Mouse (Mus musculus): ENCODE measurements around the gene Zfp385b.
A peak's percentile ranks its signal among the peaks of the same experiment; 100 is the strongest.
"Not testable (repeated sequence)": the region's sequence is repeated elsewhere in the genome, so short reads cannot be mapped to it uniquely, and the experiment has no call there.

Gene Zfp385b

DNA sequence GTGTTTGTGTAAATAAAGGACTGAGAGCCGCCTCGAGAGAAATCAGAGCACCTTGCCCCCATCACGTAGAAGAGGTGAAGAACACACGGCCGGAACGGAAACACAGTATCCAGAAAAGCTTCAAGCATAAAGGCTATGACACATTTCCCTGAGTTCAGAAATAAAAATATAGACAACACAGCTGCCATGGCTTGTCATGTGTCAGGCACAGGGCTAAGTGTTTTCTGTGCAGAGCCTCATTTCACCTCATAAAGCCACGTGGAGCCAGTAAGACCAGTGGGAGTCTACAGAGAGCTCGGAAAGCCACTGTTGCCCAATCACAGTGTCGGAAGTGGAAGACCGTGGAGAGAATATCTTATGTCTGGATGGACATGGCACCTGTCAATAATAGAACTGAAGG, 358.0 kb downstream of the Zfp385b start:
- DNase-seq (ENCODE audit: low read depth, low spot score) = no peak

DNA sequence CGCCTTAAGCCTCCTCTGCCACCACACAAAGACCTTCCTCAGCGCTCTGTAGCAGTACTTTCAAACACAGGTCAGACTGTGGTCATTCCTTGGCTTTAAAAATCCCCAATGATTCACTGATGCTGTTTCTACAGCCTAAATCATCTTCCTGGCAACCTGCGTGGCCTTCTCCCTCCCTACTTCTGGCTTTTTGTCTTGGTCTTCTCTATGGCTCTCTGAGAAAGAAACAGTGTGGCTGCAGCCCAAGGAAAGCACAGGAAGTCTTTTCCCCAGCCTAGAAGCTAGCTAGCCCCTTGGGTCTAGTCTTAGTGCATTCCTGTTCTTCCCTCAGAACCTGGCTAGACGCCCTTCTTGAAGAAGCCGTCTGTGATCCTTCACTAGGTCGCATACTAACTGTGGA, 359.4 kb downstream of the Zfp385b start:
- DNase-seq (ENCODE audit: low read depth, low spot score) = no peak

DNA sequence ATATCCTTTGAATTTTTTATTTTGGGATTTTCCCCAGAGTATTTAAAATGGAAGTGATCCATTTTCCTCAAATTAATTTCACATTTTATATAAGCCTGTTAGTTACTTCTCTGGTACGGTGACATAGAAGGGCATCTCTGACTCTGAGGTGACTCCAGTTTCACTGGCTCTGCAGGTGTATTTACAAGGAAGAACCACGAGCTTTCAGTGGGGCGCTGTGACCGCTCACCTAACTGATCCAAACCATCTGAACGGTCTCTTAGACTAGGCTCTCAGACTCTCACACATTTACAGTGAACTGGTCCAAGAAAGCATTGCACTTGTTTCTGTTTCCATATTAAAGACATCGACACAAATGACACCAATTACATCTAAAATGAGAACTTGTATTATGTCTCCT, 361.0 kb downstream of the Zfp385b start:
- DNase-seq (ENCODE audit: low read depth, low spot score) = peak; percentile 55

- no peak for DNase-seq (ENCODE audit: low read depth, low spot score)
Observed at GRCm38 (mm10) chr2:77457120-77457519, 362.3 kb downstream of the Zfp385b start.

GRCm38 (mm10) chr2:77456602-77457001, 362.8 kb downstream of the Zfp385b start:
- DNase-seq (ENCODE audit: low read depth, low spot score) = peak; percentile 59

DNA sequence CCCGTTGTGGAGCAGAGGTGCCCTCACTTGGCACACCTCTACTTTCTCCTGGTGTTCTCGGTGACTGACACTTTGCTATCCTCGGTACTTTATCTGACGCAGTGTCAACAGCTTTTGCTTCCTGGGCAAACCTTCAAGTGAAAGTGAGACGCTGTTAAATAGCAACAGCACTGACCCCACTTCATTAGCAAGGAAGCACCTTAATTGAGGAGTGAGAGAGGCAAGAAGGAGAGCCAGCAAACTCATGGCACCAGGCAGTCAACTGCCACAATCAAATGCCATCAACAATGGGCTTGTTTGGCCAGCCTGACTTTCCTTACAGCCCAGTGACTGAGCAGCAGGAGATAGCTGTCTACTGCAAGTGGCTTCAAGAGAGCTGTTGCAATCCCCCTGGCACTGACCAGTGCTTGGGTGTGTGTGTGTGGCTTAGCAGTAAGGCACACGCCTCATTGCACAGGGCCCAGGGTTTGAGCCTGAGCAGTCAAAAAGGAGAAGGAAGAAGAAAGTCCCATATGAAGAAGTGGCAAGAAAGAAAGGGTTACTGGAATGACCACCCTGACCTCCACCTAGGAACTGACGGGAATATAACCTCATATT, 365.0 kb downstream of the Zfp385b start:
- no peak for DNase-seq (ENCODE audit: low read depth, low spot score)

GRCm38 (mm10) chr2:77453786-77454185, 365.7 kb downstream of the Zfp385b start:
- DNase-seq (ENCODE audit: low read depth, low spot score) = no peak

DNA sequence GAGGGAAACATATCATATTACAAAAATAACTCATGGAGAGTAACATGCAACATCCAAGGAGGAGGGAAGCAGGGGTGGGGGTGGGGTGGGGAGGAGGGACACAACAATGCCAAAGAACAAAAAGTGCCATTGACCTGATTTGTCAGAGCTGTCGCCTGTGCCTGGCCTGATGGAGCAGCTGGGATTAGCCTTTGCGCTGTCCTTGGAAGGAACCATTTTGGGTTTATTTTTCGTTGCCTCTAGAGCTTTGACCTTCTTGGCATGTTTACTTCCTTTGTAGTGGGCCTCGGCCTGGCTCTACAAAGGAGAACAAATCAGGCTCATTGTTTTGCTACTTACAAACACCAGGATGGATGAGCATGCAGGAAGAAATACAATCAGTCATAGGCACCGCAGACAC, 369.4 kb downstream of the Zfp385b start:
- not testable (repeated sequence) for DNase-seq (ENCODE audit: low read depth, low spot score)

DNA sequence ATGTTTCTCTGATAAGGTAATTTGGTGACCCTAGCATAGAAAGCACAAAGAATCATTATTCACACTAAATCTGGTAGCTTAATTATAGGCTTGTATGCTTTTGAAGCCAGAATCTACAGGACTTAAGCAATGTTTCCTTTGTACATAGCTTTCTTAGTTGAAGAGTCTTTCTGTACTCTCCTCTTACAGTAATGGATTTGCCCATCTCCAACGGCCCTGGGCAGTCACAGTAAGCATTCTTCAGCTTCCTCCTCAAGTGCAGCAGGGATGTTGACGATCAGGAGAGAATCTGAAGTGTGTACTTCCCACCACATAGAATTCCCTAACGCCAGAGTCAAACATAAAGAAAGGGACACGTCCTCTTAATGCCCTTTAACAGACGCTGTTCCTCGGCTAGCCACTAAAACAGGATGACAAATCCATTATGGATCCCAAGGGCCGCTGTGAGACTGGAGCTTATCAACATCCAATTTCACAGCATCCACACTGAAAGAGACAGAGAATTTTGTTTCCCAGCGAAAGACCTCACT, 370.4 kb downstream of the Zfp385b start:
- no peak for DNase-seq (ENCODE audit: low read depth, low spot score)

DNA sequence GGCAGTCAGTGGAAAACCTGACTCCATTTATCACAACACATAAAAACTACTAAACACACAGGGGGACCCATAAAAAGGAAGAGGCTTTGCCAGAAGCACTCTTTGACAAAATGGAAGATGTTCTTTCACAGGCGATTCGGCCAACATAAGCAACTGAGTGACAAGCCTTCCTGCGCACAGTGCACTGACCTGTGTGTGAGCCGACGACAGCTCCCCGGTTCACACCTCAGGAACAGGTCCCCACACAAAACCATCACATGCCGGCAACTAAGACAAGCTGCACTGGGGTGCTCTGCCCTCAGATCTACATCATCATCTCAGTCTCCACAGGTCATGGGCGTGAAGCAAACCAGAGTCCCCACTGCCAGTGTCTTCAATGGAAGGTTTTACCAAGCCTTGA, 375.2 kb downstream of the Zfp385b start:
- DNase-seq (ENCODE audit: low read depth, low spot score) = no peak

DNA sequence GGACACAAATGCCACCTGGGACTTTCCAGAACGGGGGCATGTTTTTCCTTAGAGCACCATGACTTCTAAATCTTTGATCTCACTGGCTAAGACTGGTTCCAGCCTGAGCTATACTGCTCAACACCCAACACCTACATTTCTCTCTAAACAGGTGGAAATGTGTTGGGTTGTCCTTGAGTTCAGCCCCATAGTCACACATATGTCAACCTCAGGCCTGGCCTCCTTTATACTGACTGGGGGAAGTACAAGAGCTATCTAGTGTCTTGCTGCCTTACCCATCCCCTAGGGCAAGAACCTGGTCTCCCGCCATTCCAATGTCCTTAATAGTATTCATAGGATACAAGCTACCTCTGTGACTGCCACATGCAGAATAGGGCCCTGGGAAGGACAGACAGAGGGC, 378.8 kb downstream of the Zfp385b start:
- no peak for DNase-seq (ENCODE audit: low read depth, low spot score)

DNA sequence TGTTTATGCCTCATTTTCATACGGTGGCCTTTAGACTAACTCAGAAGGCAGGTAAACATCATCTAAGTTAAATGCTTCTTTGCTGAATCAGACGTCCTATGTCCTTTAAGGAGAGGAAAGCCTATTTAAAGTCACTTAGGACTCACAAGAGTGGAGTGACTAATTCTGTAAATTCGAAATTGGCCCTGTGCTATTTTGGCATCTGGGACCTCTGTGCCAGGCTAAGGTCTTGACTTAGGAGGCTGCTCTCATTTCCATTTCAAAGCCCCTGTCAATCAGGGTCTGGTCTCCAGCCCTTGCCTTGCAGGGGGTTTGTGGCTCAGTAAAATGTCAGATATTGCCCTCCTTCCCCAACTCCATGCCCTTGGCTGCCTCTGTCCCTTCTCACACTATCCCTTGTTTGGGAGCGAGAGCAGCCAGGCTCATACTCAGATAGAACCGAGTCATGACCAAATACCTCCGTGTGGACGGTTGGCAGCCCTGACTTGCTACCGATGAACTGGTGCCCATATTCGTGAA, 383.1 kb downstream of the Zfp385b start:
- no peak for DNase-seq (ENCODE audit: low read depth, low spot score)

GRCm38 (mm10) chr2:77419476-77419875, 400.0 kb downstream of the Zfp385b start:
- no peak for DNase-seq (ENCODE audit: low read depth, low spot score)

DNA sequence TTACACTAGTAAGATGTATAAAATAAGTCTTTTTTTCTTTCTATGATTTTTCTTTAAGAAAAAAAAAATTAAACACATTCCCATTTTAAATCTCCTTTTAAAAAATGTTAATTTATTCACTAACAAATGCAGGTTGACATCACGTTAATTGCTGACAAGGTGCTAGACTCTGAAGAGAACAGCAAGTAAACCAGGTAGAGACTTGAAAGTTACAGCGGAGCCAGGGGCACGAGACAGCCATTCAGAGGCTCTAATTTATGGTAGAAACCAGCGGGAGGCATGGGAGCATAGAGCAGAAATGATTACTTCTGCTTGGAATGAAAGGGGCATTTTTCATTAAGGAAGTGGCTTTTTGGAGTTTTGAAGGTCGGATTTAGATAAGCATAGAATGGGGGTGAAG, 401.4 kb downstream of the Zfp385b start:
- no peak for DNase-seq (ENCODE audit: low read depth, low spot score)

DNA sequence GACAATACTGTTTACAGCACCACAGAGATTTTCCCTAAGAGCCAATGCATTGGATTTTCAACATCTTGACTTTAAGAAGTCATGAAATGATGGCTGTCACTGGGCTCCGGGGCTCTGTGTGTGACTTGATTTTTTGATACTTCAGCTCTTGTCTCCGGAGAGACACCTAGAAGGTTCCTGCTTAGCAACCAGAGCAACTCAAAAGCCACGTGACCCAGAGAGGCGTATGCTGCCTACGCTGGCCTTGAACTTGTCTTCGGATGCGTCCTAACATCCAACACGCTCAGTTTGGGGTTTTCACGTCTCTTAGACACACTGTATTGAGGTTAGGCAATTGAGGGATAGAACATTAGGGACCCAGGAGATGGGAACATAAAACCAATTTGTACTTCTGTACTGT, 407.3 kb downstream of the Zfp385b start:
- peak; percentile 39 for DNase-seq (ENCODE audit: low read depth, low spot score)

GRCm38 (mm10) chr2:77411612-77412011, 407.8 kb downstream of the Zfp385b start:
- peak; percentile 61 for DNase-seq (ENCODE audit: low read depth, low spot score)

- DNase-seq (ENCODE audit: low read depth, low spot score) = no peak
Observed at GRCm38 (mm10) chr2:77409521-77410135, 409.8 kb downstream of the Zfp385b start.

DNA sequence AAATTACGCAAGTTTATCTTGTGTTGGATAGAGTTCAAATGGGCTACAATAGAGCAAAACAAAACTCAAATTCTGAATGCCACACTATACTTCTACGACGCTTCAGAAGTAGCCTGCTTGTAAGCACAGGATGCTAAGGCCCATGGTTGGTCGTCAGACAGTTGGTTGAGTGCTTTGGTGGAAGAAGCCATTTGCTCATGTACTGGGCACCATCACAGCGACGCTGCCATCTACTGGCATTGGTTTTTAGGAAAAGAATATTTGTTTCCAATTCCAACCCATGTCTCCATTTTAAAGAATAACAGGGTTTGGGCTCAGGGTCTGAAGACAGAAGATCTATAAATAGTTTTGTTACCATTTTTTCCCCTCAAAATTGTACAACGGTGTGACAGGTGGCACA, 410.5 kb downstream of the Zfp385b start:
- no peak for DNase-seq (ENCODE audit: low read depth, low spot score)

- no peak for DNase-seq (ENCODE audit: low read depth, low spot score)
Observed at GRCm38 (mm10) chr2:77402329-77402728, 417.1 kb downstream of the Zfp385b start.

GRCm38 (mm10) chr2:77401438-77402235, 417.8 kb downstream of the Zfp385b start:
- peak; percentile 26 for DNase-seq (ENCODE audit: low read depth, low spot score)

- DNase-seq (ENCODE audit: low read depth, low spot score) = no peak
Observed at GRCm38 (mm10) chr2:77393881-77394280, 425.6 kb downstream of the Zfp385b start.

- DNase-seq (ENCODE audit: low read depth, low spot score) = no peak
Observed at GRCm38 (mm10) chr2:77388186-77388585, 431.3 kb downstream of the Zfp385b start.

Measured in R1 (cell line).